In genomic region chr4:143985733-143986132, GRCm38 (mm10) we compare ENCODE assay signal across 10 mouse cellular contexts. TPM values are rescaled to one million over a fixed set of nuclear protein-coding genes. Genes with fewer than 3 reads are reported as not detected.
DNase-seq lines count a peak whose midpoint lies in the region.
"Had no signal": no experiment of that assay in that cellular context is flagged by ENCODE, and none has a peak within 500 bp of the region (broad histone marks: within the 10 kb centered on the region; RNA-seq: fewer than 3 reads in every experiment).

No protein-coding gene starts in this region.

- peak; percentile 42 for DNase-seq in adrenal gland, adult 8-10 months
- DNase-seq in cerebellum, postnatal 36 days = peak; percentile 10 to 23
- DNase-seq in heart, adult 18-20 months = peak; percentile 15 to 29
- DNase-seq in kidney, postnatal 10 days = peak; percentile 9
- peak; percentile 32 for DNase-seq in left cerebral cortex, adult 11 months (ENCODE audit: low spot score)
- peak; percentile 26 for DNase-seq in lung, postnatal 36 days
- DNase-seq in right cerebral cortex, postnatal 4 days = peak; percentile 2
- peak; percentile 5 for DNase-seq in thymus, postnatal 4 days

RNA-seq across cellular contexts. Expression of gene Pramef17, which starts 8.4 kb away (rescaled TPM):
- not detected for total RNA-seq in adrenal gland, adult 8-10 months (2022)
- not detected for total RNA-seq in heart, adult 18-20 months (2021)
- total RNA-seq: granulocyte monocyte progenitor cell, adult 5-6 weeks; megakaryocyte-erythroid progenitor cell, adult 5-6 weeks had no signal

RNA-seq across cellular contexts. Expression of gene Gm13101, which starts 19.0 kb away (rescaled TPM):
- not detected for total RNA-seq in adrenal gland, adult 8-10 months (2022)
- not detected for total RNA-seq in heart, adult 18-20 months (2021)
- total RNA-seq: granulocyte monocyte progenitor cell, adult 5-6 weeks; megakaryocyte-erythroid progenitor cell, adult 5-6 weeks had no signal

RNA-seq across cellular contexts. Expression of gene Pramef25, which starts 34.9 kb away (rescaled TPM):
- not detected for total RNA-seq in adrenal gland, adult 8-10 months (2022)
- total RNA-seq in heart, adult 18-20 months (2021) = not detected
- total RNA-seq: granulocyte monocyte progenitor cell, adult 5-6 weeks; megakaryocyte-erythroid progenitor cell, adult 5-6 weeks had no signal

Comparison
In these comparisons a context has a peak if more than half of its experiments do, and no peak if none do; other contexts are left out.
1. Peak in every context shown above with its lines: DNase-seq.